Mouse (Mus musculus) regulatory T cell (primary cell): Measurements from ENCODE around the gene Gm2016.
"Not testable (repeated sequence)": the region's sequence is repeated elsewhere in the genome, so short reads cannot be mapped to it uniquely, and the experiment has no call there.

ENCODE experiments used
- in situ Hi-C: fragments of 300-600 bp; cut with MboI, MseI; formaldehyde crosslinking; loops from one replicate; pipeline ENCODE4 v1.15.1; 2025; ENCODE audit warnings: high pct_unique_total_duplicates

The Gm2016 gene

GRCm38 (mm10) chr12:87873772-87874171 lies at the start of gene Gm2016:
Gene Gm2016, plus strand, starts transcription at chr12:87874072.
- in situ Hi-C loops: not testable (repeated sequence)

DNA sequence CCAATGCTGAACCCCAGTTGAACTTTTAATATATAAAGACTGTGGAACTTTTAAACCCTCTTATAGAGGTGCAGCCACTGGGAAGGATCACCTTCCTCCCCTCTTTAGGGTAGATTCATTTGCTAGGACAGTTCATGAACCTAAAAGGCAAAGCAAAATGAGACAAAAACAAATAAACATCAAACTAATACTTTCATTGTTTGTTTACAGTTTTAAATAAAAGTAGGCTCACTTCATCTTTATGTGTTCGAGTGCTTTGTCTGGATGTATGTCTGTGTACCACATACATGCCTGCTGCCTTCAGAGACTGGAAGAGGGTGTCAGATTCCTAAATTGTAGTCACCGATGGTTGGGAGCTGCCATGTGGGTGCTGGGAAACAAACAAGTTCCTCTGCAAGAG lies 31.6 kb upstream of the Gm2016 start, which contains the start of gene Gm2001:
Gene Gm2001, minus strand, starts transcription at position 101 of the 400 bp plus-strand sequence.
- in situ Hi-C loops: not testable (repeated sequence)

DNA sequence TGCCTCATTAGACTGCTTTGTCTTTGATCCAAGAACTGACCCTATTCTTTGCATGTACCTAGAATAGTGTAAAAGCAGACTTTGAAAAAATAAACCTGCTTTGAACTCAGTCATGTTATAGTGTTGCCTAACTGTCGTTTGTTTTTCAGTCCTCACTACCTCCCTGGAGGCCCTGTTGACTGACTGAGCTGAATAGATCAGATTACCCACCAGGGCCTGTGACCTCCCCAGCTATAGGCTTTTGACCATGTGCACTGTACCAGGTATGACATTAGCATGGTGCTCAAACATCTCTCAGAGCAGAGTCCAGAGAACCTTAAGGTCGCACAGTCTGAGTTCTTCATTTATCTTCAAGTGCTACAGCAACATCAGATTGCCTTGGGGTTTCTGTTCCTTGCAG lies 23.2 kb upstream of the Gm2016 start:
- in situ Hi-C loops: loop anchor here (5.0 kb wide), 1 partner anchor 193 kb away; no protein-coding TSS in a partner anchor

GRCm38 (mm10) chr12:87856067-87856466 lies 17.8 kb upstream of the Gm2016 start:
- in situ Hi-C loops: not testable (repeated sequence)

GRCm38 (mm10) chr12:87861740-87862692 lies 11.9 kb upstream of the Gm2016 start:
- in situ Hi-C loops: not testable (repeated sequence)

DNA sequence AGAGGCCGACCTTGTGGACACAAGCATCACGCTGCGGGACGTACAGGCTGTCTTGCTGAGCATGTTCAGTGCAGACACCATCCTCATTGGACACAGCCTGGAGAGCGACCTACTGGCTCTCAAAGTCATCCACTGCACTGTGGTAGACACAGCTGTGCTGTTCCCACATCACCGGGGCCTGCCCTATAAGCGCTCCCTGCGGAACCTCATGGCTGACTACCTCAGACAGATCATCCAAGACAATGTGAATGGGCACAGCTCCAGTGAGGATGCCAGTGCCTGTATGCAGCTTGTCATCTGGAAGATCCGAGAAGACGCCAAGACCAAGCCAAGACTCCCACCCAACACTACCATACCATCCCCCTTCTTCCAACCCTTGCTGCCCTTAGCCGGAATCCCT lies 10.2 kb upstream of the Gm2016 start:
- in situ Hi-C loops: not testable (repeated sequence)

- in situ Hi-C loops: not testable (repeated sequence)
Measured at GRCm38 (mm10) chr12:87864048-87864447, 9.8 kb upstream of the Gm2016 start.

DNA sequence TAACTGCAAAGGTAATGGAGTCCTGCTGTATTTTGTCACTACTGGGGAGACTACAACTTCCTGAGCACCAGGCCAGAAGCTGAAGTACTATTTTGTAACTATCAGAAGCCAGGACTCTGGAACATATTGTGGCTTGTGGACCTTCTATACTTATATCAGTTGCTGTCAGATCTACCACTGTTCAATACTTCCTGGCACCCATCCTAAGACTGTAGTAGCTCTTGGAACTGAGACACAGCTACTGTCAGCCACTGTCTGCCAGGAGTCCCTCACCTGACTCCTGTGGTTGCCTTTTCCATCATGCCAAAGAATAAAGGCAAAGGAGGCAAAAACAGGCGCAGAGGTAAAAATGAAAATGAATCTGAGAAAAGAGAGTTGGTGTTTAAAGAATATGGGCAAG lies 21.2 kb downstream of the Gm2016 start, which contains the start of gene Gm2022:
Gene Gm2022, plus strand, starts transcription at position 301 of the 400 bp plus-strand sequence.
- in situ Hi-C loops: loop anchor here (10.0 to 25.0 kb wide), 2 partner anchors 108 to 270 kb away; partner anchors contain the start of genes Gm21319 and Gm21936

DNA sequence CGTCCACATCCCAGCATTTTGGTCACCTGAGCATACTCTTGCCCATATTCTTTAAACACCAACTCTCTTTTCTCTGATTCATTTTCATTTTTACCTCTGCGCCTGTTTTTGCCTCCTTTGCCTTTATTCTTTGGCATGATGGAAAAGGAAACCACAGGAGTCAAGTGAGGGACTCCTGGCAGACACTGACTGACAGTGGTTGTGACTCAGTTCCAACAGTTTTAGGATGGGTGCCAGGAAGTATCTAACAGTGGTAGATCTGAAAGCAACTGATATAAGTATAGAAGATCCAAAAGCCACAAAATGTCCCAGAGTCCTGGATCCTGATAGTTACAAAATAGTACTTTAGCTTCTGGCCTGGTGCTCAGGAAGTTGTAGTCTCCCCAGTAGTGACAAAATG lies 45.8 kb downstream of the Gm2016 start, which contains the start of gene Gm2035:
Gene Gm2035, minus strand, starts transcription at position 137 of the 400 bp plus-strand sequence.
- in situ Hi-C loops: not testable (repeated sequence)
